Mouse (Mus musculus) heart, postnatal 0 days (tissue): ENCODE measurements around the gene Capn10.

Source experiments
- CTCF ChIP-seq: IDR thresholded peaks from 2 replicates; pipeline ENCODE4 v1.5.1; 2016; ENCODE audit warnings: antibody characterized with exemption, control low read depth, low read depth
- EP300 ChIP-seq: IDR thresholded peaks from 2 replicates; pipeline ENCODE4 v1.6.1; 2016; ENCODE audit warnings: antibody characterized with exemption, low read depth

DNA sequence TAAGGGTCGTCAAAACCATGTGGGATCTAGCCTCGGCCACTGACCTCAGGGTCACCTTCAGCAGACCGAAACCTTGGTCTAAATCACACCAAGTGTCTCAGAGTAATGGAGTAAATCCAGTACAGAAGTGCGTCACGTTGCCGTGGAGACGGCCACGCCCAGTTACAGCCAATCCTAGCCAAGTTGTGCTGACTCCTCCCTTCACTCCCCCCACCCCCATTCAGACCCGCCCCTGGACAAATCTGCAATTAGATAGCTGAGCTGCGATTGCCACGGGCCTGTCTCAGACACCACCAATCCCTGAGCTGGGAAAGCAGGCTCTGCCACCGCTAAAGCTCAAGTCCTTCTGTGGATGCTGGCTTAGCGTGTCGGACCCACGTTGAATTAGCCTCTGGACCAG lies 31.4 kb upstream of the Capn10 start, which contains the start of gene Ankmy1:
- no peak for TF ChIP-seq EP300
- no peak for TF ChIP-seq CTCF
